Mouse (Mus musculus): ENCODE measurements around the gene Ccin. TPM values are rescaled to one million over a fixed set of nuclear protein-coding genes. Genes with fewer than 3 reads are reported as not detected.

Gene Ccin
- total and polyA plus RNA-seq, 3 experiments = not detected

DNA sequence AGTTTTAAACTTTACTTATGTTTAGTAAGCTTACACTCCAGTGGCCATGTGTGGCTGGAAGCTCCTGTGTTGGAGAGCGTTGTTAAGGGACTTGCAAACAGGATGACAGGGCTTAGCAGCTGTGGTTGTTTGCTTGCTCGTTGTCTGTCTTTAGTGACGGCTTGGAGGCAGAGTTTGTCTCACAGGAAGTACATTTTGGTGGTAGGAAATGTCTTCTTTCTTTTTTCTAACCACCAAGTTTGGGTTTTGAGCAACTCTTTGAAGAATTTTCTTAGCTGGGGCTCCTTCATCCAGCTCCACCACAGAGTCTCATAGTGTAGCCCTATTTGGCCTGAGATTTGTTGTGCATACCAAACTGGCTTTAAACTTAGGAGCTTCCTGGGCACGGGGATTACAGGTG is 39.0 kb downstream of the Ccin start:
- Histone ChIP-seq H3K9me3 (replicated peaks) (no peaks in the 10 kb centered on the region), H3K36me3 (replicated peaks) (peaks cover 100% of the 10 kb centered on the region), H3K27me3 (ENCODE audit: insufficient read depth, low read length) (no peaks in the 10 kb centered on the region), H3K4me3 (ENCODE audit: low read depth, low read length) (no peak overlapping the region), H3K4me1 (ENCODE audit: insufficient read depth, low read depth, low read length) (peaks cover 7% of the 10 kb centered on the region; the same call in 1 of the 2 replicates)
- TF ChIP-seq TAL1 (conservative IDR thresholded peaks at IDR 0.05; ENCODE audit: low read depth, low read length) (no peak), POLR2AphosphoS5 (IDR thresholded peaks at IDR 0.05; ENCODE audit: insufficient replicate concordance, low read depth, low read length) (no peak), CTCF (IDR thresholded peaks at IDR 0.05; ENCODE audit: low read depth, low read length) (no peak), GATA2 (IDR thresholded peaks at IDR 0.05; ENCODE audit: borderline replicate concordance, low read depth, low read length) (no peak), GATA1 (IDR thresholded peaks at IDR 0.05; ENCODE audit: borderline replicate concordance, low read length) (no peak)
- DNase-seq (ENCODE audit: low spot score) (no peak), ATAC-seq (ENCODE audit: extremely low read depth, insufficient number of reproducible peaks, low FRiP score, poor library complexity, severe bottlenecking) (no peak)

DNA sequence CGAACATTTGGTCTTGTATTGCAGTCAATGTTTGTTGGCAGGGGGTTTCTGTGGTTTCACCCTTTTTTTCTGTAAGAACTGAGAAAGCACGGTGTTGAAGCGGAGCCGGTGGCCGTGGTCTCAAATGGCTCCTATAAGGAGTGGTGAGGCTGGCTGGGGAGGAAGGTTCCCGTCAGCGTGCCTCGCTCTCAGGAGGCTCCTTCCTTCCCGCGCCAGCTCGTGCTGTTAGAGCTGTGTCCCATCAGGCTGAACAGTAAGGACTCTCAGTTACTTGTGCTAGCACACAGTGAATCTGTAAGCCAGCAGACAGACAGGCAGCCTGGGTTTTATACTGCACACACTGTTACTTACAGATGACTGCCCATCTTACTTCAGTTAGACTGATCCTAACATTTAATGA is 39.5 kb downstream of the Ccin start:
- ATAC-seq (ENCODE audit: extremely low read depth, insufficient number of reproducible peaks, low FRiP score, poor library complexity, severe bottlenecking) (no peak), DNase-seq (ENCODE audit: low spot score) (no peak)
- no peaks in the 10 kb centered on the region for H3K9me3 ChIP-seq (replicated peaks)
- peaks cover 100% of the 10 kb centered on the region for H3K36me3 ChIP-seq (replicated peaks)
- H3K27me3 ChIP-seq (ENCODE audit: insufficient read depth, low read length) = no peaks in the 10 kb centered on the region
- H3K4me1 ChIP-seq (ENCODE audit: insufficient read depth, low read depth, low read length) = peaks cover 7% of the 10 kb centered on the region; the same call in 1 of the 2 replicates
- TF ChIP-seq TAL1 (conservative IDR thresholded peaks at IDR 0.05; ENCODE audit: low read depth, low read length) (no peak), GATA1 (IDR thresholded peaks at IDR 0.05; ENCODE audit: borderline replicate concordance, low read length) (no peak), GATA2 (IDR thresholded peaks at IDR 0.05; ENCODE audit: borderline replicate concordance, low read depth, low read length) (no peak), POLR2AphosphoS5 (IDR thresholded peaks at IDR 0.05; ENCODE audit: insufficient replicate concordance, low read depth, low read length) (no peak), CTCF (IDR thresholded peaks at IDR 0.05; ENCODE audit: low read depth, low read length) (no peak)
- no peak overlapping the region for H3K4me3 ChIP-seq (ENCODE audit: low read depth, low read length)

GRCm38 (mm10) chr4:44023681-44024080 is 40.4 kb downstream of the Ccin start:
- H3K4me1 ChIP-seq (ENCODE audit: insufficient read depth, low read depth, low read length) = peaks cover 8% of the 10 kb centered on the region; the same call in 1 of the 2 replicates

DNA sequence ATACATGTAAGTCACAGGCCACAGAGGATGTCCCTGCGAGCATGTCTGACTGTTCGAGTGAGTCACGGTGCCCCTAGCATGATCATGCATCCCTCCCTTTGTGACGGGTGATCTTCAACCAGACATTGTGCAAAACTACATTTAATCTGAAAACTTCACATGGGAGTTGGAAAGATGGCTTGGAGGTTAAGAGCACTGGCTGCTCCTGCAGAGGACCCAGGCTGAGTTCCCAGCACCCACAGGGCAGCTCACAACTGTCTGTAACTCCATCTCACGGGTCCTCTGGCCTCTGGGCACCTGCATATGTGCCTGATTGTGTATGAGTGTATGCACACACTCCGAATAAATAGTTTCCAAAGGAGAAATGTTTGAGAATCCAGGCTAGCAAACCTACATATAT is 41.0 kb downstream of the Ccin start:
- Histone ChIP-seq H3K36me3 (replicated peaks) (peaks cover 100% of the 10 kb centered on the region), H3K9me3 (replicated peaks) (no peaks in the 10 kb centered on the region), H3K4me3 (ENCODE audit: low read depth, low read length) (no peak overlapping the region), H3K27me3 (ENCODE audit: insufficient read depth, low read length) (no peaks in the 10 kb centered on the region), H3K4me1 (ENCODE audit: insufficient read depth, low read depth, low read length) (peaks cover 8% of the 10 kb centered on the region; the same call in 1 of the 2 replicates)
- TF ChIP-seq TAL1 (conservative IDR thresholded peaks at IDR 0.05; ENCODE audit: low read depth, low read length) = no peak
- no peak for TF ChIP-seq GATA2 (IDR thresholded peaks at IDR 0.05; ENCODE audit: borderline replicate concordance, low read depth, low read length)
- TF ChIP-seq CTCF (IDR thresholded peaks at IDR 0.05; ENCODE audit: low read depth, low read length) = no peak
- no peak for TF ChIP-seq POLR2AphosphoS5 (IDR thresholded peaks at IDR 0.05; ENCODE audit: insufficient replicate concordance, low read depth, low read length)
- no peak for TF ChIP-seq GATA1 (IDR thresholded peaks at IDR 0.05; ENCODE audit: borderline replicate concordance, low read length)
- DNase-seq (ENCODE audit: low spot score) (no peak), ATAC-seq (ENCODE audit: extremely low read depth, insufficient number of reproducible peaks, low FRiP score, poor library complexity, severe bottlenecking) (no peak)

More at GRCm38 (mm10) chr4:44023681-44024080, 40.4 kb downstream of the Ccin start:
- no peaks in the 10 kb centered on the region for H3K9me3 ChIP-seq (replicated peaks)
- H3K36me3 ChIP-seq (replicated peaks) = peaks cover 100% of the 10 kb centered on the region
- H3K4me3 ChIP-seq (ENCODE audit: low read depth, low read length) = no peak overlapping the region
- TF ChIP-seq GATA2 (IDR thresholded peaks at IDR 0.05; ENCODE audit: borderline replicate concordance, low read depth, low read length) (no peak), GATA1 (IDR thresholded peaks at IDR 0.05; ENCODE audit: borderline replicate concordance, low read length) (no peak), CTCF (IDR thresholded peaks at IDR 0.05; ENCODE audit: low read depth, low read length) (no peak), POLR2AphosphoS5 (IDR thresholded peaks at IDR 0.05; ENCODE audit: insufficient replicate concordance, low read depth, low read length) (no peak), TAL1 (conservative IDR thresholded peaks at IDR 0.05; ENCODE audit: low read depth, low read length) (no peak)
- H3K27me3 ChIP-seq (ENCODE audit: insufficient read depth, low read length) = no peaks in the 10 kb centered on the region
- no peak for ATAC-seq (ENCODE audit: extremely low read depth, insufficient number of reproducible peaks, low FRiP score, poor library complexity, severe bottlenecking)
- no peak for DNase-seq (ENCODE audit: low spot score)

DNA sequence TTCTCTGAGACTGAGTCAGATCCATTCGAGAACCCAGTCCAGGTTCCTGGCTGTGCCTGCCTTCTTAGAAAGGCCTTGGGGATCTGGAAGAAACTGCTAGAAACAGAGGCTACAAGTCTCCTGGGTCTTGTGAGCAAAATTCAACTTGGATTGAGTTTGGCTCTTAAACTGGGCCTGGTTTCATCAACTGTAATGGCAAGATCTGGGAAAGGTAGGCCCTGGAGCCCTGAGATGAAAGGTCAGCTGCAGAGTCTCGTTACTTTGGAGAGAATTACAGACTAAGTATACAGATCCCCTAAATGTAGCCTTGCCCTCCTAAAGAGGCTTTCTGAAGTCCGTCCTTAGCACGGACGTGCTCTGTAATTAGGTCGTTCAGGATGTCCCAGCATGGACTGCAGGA is 42.3 kb downstream of the Ccin start:
- ATAC-seq (ENCODE audit: extremely low read depth, insufficient number of reproducible peaks, low FRiP score, poor library complexity, severe bottlenecking) = no peak
- H3K4me1 ChIP-seq (ENCODE audit: insufficient read depth, low read depth, low read length) = peaks cover 19% of the 10 kb centered on the region
- DNase-seq (ENCODE audit: low spot score) = no peak
- peaks cover 100% of the 10 kb centered on the region for H3K36me3 ChIP-seq (replicated peaks)
- H3K27me3 ChIP-seq (ENCODE audit: insufficient read depth, low read length) = no peaks in the 10 kb centered on the region
- H3K4me3 ChIP-seq (ENCODE audit: low read depth, low read length) = no peak overlapping the region
- no peaks in the 10 kb centered on the region for H3K9me3 ChIP-seq (replicated peaks)
- TF ChIP-seq GATA1 (IDR thresholded peaks at IDR 0.05; ENCODE audit: borderline replicate concordance, low read length) (no peak), CTCF (IDR thresholded peaks at IDR 0.05; ENCODE audit: low read depth, low read length) (no peak)

- no peaks in the 10 kb centered on the region for H3K27me3 ChIP-seq (ENCODE audit: insufficient read depth, low read length)
- TF ChIP-seq POLR2AphosphoS5 (IDR thresholded peaks at IDR 0.05; ENCODE audit: insufficient replicate concordance, low read depth, low read length) = no peak
- TF ChIP-seq CTCF (IDR thresholded peaks at IDR 0.05; ENCODE audit: low read depth, low read length) = no peak
- TF ChIP-seq GATA2 (IDR thresholded peaks at IDR 0.05; ENCODE audit: borderline replicate concordance, low read depth, low read length) = no peak
- no peak for TF ChIP-seq GATA1 (IDR thresholded peaks at IDR 0.05; ENCODE audit: borderline replicate concordance, low read length)
- TF ChIP-seq TAL1 (conservative IDR thresholded peaks at IDR 0.05; ENCODE audit: low read depth, low read length) = no peak
- H3K4me1 ChIP-seq (ENCODE audit: insufficient read depth, low read depth, low read length) = peaks cover 30% of the 10 kb centered on the region
- no peaks in the 10 kb centered on the region for H3K9me3 ChIP-seq (replicated peaks)
- DNase-seq (ENCODE audit: low spot score) = no peak
- no peak for ATAC-seq (ENCODE audit: extremely low read depth, insufficient number of reproducible peaks, low FRiP score, poor library complexity, severe bottlenecking)
- no peak overlapping the region for H3K4me3 ChIP-seq (ENCODE audit: low read depth, low read length)
- peaks cover 100% of the 10 kb centered on the region for H3K36me3 ChIP-seq (replicated peaks)
Observed at GRCm38 (mm10) chr4:44028303-44029135, 45.2 kb downstream of the Ccin start.

All from G1E (cell line).